Mouse (Mus musculus) common myeloid progenitor, adult 5-6 weeks (primary cell): ENCODE results near the gene Paqr4. TPM values are rescaled to one million over a fixed set of nuclear protein-coding genes. Genes with fewer than 3 reads are reported as not detected.
"Not testable (repeated sequence)": the region's sequence is repeated elsewhere in the genome, so short reads cannot be mapped to it uniquely, and the experiment has no call there.

ENCODE experiments used
- ATAC-seq: replicated peaks from 2 replicates; pipeline ENCODE4 v1.8.0; 2016; ENCODE audit warnings: low read depth, mild to moderate bottlenecking, moderate TSS enrichment, inconsistent platforms; ENCODE audit not compliant: poor library complexity, severe bottlenecking
- total RNA-seq: library from RNA; stranded (forward); fragments of 200-1000, 187-1606 nt; gene quantifications from 2 replicates; pipeline ENCODE4 v1.2.3, GENCODE M21; 2017

Paqr4 gene
- 4.4 and 5.3 TPM in 2 replicates for total RNA-seq

DNA sequence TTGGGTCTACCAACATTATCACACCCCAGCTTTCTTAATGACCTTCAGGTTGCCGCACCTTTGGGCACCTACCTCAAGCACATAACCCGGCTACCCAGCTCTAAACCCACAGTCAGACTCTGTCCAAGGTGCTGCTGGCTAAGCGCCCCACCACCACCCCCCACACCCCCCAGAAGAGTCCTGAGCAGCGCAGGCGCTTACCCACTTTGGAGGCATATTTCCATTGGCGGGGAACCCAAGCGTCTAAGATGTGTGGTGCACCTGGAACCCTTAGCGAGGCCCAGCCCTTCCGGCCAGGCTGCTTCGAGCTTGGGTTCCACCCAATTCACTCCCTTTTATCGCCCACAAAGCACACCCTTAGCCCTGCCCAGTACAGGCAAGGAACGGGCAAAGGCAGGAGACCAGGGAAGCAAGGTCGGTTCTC is at the start of gene Paqr4:
TSS of gene Paqr4 (minus strand) at position 270 of the 424 bp plus-strand sequence.
- ATAC-seq, result peak; percentile 45

DNA sequence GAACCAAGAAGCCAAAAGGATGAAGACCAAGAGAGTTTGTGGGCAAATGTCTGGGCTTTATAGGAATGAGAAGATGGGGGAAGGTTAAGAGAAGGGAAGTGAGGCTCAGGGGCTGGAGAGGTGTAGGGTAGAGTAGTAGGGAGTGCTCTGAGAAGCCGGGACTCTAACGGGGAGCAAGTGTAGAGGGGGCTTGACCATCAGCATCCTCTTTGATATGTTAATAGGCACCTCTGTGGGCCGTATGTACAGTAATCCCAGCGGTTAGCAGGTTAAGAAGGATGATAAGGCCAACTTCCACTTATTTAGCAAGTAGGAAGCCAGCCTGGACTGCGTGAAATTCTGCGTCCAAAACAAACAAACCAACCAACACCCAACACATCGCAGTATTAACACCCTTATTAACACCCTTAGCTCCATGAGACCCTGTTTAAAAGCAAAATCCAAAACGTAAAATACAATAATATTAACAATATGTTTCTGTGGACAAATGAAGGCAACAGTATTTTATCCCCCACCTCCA is 49.1 kb upstream of the Paqr4 start:
- ATAC-seq, result no peak

DNA sequence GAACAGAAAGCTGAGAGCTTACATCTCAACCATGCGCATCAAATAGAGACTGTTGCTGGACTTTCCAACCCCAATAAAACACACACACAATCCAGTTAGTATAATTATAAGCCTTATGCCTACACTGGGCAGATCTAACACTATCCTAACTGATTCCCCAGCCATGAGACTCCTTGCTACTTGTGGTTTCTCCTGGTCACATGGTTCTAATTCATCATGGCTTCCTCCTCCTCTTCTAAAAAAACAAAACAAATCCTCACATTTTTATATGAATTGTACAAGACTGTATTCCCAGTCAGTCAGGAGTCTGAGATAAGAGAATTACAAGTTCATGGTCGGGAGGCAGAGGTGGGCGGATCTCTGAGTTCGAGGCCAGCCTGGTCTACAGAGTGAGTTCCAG is 48.3 kb upstream of the Paqr4 start:
- no peak for ATAC-seq

- ATAC-seq, result no peak
Observed at GRCm38 (mm10) chr17:23786510-23786931, 45.9 kb upstream of the Paqr4 start.

- ATAC-seq, result peak; percentile 76
Observed at GRCm38 (mm10) chr17:23785561-23786471, 45.1 kb upstream of the Paqr4 start, which contains the start of gene Flywch2. Flywch2 (minus strand) TSS chr17:23786081.

DNA sequence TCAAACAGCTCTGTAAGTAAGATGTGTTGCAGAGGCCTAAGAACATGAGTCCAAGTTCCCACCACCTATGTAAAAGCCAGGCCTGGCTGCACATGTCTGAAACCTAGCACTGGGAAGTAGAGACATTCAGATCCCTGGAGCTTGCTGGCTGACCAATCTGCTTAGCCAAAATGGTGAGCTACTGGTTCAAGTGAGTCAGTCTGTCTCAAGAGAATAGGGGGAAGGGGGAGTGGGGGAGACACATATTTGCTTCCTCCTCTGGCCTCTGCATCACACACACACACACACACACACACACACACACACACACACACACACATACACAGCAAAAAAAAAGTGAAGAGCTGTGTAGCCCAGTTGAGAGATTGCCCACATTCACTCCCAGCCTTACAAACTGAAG is 42.7 kb upstream of the Paqr4 start:
- no peak for ATAC-seq

GRCm38 (mm10) chr17:23778447-23778846 is 37.8 kb upstream of the Paqr4 start:
- ATAC-seq, result no peak

DNA sequence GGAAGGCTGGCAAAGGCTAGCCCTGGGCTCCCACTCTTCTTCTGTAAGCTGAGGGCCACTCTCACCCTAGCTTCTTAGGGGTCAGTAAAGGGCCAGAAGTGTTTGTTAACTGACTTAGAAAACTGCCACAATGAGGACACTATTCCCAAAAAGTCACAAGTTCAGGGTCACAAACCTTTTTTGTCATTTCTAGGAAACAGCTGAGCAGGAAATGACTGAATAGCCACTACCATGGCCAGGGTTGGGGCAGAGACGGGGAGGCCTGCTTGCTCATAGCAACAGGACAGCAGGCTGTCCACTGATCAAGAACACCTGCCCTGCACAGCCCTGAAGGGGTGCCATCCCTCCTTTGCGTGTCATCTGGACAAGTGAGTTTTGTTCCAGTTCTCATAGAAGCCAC is 36.5 kb upstream of the Paqr4 start:
- ATAC-seq, result no peak

DNA sequence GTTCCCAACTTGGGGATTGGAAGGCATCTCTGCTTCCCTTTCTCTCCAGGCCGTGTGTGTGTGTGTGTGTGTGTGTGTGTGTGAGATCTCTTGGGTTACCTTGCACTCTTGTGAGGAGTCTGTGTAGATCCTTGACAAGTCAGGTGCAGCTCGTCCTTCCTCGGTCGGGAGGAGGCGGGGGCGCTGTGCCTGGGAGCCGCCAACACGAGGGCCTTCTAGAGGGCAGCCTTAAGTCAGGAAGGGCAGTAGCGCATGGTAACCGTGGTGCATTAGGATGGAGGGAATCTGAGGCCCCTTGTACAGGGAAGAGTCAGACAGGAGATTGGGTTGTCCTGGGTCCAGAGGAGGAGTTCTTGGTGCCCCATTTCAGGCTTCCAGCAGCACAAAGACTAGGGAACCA is 35.5 kb upstream of the Paqr4 start:
- no peak for ATAC-seq

DNA sequence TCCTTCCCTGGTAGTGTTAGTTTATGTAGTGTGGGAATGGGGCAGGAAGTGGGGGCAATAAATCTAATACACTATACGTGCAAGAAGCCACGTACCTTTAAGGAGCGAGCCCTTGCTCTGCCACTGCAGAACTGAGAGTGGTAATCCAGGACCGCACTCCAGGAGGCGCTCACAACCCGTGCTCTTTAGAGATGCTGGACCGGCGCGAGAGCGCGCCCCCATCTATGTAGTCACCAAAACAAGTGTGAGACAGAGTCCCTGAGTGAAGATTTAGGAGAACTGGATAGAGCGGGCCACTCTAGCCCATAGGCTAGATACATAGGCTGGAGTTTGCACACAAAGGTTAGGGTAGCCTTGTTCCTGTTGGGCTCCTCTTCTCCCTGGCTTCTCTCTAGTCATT is 33.4 kb upstream of the Paqr4 start:
- ATAC-seq, result peak; percentile 76

DNA sequence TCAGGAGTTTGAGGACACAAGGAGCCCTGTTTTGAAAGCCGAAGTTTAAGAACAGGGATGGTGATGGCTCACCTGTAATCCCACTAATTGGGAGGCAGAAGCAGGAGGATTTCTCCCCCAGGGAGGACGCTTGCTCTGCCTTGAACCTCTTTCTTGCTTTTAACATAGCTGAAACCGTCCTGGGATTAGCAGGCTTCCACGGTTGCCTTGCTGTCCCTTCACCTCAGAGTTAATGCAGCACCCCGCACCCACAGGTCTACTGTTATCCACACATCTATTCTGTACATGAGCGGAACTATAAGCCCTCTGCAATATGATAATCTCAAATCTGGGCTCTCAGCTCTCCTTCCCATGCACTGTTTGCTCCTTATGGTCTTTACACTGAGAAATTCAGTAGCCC is 33.0 kb upstream of the Paqr4 start:
- no peak for ATAC-seq

DNA sequence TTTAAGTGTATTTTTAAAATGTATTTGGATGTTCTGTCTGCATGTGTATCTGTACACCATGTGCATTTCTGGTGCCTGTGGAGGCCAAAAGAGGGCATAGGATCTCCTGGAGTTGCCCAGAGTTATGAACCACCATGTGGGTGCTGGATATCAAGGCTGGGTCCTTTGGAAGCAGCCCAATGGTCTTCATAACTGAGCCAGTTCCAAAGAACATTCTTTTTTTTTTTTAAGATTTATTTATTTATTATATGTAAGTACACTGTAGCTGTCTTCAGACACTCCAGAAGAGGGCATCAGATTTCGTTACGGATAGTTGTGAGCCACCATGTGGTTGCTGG is 31.5 kb upstream of the Paqr4 start:
- not testable (repeated sequence) for ATAC-seq

GRCm38 (mm10) chr17:23771284-23772218 is 30.9 kb upstream of the Paqr4 start, which contains the start of gene Flywch1:
Flywch1 (minus strand) TSS chr17:23771602.
- ATAC-seq, result peak; percentile 97

GRCm38 (mm10) chr17:23770896-23771283 is 30.2 kb upstream of the Paqr4 start:
- ATAC-seq, result 0 out of 2 replicates have a peak, but pooled peaks have one; percentile 12

DNA sequence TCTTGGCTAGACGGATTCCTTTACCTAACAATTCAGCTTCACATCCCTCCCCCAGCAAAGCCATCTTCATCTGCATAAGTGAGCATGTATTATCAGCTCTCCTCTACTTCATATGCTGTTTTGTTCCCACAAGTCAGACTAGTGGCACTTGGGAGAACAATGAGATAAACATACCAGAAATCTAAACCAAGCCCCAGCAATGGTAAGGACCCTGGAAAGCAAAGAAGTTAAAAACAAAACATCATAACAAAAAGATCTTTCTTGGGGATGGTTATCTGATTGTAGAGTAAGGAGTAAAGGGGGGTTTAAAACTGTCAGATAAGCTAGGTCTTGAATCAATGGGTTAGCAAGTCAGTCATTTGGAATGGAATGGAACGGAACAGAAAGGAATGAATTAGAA is 29.8 kb upstream of the Paqr4 start:
- no peak for ATAC-seq

GRCm38 (mm10) chr17:23762976-23763375 is 22.3 kb upstream of the Paqr4 start:
- no peak for ATAC-seq

GRCm38 (mm10) chr17:23761155-23761554 is 20.5 kb upstream of the Paqr4 start:
- ATAC-seq, result no peak

DNA sequence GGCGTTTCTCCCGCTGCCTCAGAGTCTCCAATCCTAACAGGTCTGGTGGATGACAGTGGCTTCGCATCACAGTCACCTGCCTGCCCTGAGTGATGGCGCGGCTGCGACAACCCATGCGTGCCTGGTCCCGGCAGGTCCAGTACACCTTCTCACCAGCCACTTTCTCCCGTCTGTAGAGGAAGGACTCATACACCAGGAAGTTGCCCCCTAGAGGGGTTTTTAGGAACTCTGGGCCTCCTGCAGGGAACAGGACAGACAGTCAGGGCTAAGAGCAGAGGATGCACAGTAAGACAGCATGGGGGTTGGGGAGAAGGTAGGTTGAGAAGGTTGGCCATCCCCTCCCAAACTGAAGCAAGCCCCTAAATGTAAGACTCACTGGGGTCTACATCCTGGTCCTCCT is 19.6 kb upstream of the Paqr4 start:
- no peak for ATAC-seq

GRCm38 (mm10) chr17:23758801-23759200 is 18.1 kb upstream of the Paqr4 start:
- no peak for ATAC-seq

DNA sequence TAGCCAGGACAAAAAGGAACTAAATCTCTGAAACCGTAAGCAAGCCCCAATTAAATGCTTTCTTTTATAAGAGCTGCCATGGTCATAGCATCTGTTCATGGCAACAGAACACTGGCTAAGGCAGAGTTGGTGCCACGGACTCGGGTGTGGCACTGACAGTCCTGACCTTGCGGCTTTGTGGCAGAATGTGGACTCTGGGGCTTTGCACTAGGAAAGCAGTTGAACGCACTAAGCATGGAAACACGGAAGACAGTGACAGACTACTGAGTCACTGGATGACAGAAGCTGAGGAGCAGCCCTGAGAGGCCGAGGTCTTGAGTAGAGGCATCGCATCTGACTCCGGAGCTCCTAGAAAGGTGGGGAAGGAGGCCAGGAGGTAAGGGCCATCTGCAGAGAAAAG is 16.9 kb upstream of the Paqr4 start:
- no peak for ATAC-seq

DNA sequence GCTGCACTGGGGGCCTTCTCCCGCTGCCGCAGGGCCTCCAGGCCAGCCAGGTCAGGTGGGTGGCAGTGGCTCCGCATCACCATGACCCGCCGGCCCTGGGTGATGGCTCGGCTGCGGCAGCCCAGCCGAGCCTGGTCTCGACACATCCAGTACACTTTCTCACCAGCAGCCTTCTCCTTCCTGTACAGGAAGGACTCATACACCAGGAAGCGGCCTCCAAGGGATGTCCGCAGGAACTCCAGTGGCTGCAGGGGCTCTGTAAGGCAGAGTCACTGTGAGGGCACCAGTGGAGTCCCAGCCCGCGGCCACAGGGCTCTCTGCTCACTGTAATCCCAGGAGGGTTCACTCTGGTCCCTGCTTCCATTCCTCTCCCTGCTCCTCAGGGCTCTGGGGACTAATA is 15.0 kb upstream of the Paqr4 start:
- no peak for ATAC-seq
